Mouse (Mus musculus) testis, adult 10 weeks (tissue): ENCODE data around the gene Itga5. TPM values are rescaled to one million over a fixed set of nuclear protein-coding genes. Genes with fewer than 3 reads are reported as not detected.

Experiments
- polyA plus RNA-seq: library from polyadenylated mRNA; stranded (reverse); fragments of 350-450 nt; fragmentation: Illumina TruSeq; extraction: RNeasy Lipid Tissue Mini Kit (QIAGEN cat#74804); gene quantifications from one replicate; pipeline ENCODE4 v1.2.3, GENCODE M21; 2014; ENCODE audit warnings: low read depth, low replicate concordance

The Itga5 gene
- polyA plus RNA-seq, result not detected

GRCm38 (mm10) chr15:103366376-103367149 is at the start of gene Itga5:
TSS of gene Itga5 (minus strand) at chr15:103366763.

GRCm38 (mm10) chr15:103339961-103340337 is 26.6 kb downstream of the Itga5 start, which contains the start of gene Zfp385a:
TSS of gene Zfp385a (minus strand) at chr15:103340093.

DNA sequence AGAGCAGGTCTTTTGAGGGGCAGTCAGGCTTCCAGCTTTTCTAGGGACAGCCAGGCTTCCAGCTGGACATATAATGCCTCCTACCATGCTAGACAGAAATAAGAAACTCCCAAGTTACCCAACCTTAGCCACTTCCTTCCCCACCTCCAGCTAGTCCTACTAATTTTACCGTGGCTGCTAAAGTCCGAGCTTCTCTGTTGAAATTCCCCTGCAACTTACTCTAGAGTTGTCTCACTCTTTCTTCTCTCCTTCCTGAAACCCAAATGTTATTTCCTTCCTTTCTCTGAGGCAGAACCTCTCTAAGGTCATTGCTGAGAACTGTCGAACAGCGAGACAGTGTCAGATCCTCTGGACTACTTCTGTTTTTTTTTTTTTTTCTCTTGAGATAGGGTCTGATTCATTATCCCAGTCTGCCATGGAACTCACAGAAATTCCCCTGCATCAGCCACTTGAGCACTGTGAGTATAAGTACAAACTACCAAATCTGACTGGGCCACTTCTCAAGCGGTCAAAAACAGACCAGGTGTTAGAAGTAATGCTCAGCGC is 56.1 kb downstream of the Itga5 start, which contains the start of gene Gpr84:
Gpr84 (minus strand) TSS at position 248 of the 546 bp plus-strand sequence.

Other genes starting within 250 kb of the Itga5 start
- gene Smug1, start 199.7 kb downstream of the Itga5 start, polyA plus RNA-seq, result 2.7 TPM
- gene Cbx5, start 126.9 kb downstream of the Itga5 start, polyA plus RNA-seq, result 103 TPM
- 109 TPM for gene Hnrnpa1, start 126.3 kb downstream of the Itga5 start, polyA plus RNA-seq
- 0.77 TPM for gene Nfe2, start 108.4 kb downstream of the Itga5 start, polyA plus RNA-seq
- 37.7 TPM for gene Copz1, start 94.0 kb downstream of the Itga5 start, polyA plus RNA-seq
- not detected for gene Gpr84, start 56.2 kb downstream of the Itga5 start, polyA plus RNA-seq
- 0.67 TPM for gene Zfp385a, start 26.7 kb downstream of the Itga5 start, polyA plus RNA-seq
- 668 TPM for gene Gtsf1, start 63.7 kb upstream of the Itga5 start, polyA plus RNA-seq
- 396 TPM for gene Gtsf2, start 81.7 kb upstream of the Itga5 start, polyA plus RNA-seq
- gene Nckap1l, start 87.0 kb upstream of the Itga5 start, polyA plus RNA-seq, result 87.4 TPM
- 1.4 TPM for gene Pde1b, start 136.3 kb upstream of the Itga5 start, polyA plus RNA-seq
- not detected for gene Ppp1r1a, start 171.2 kb upstream of the Itga5 start, polyA plus RNA-seq
- gene Glycam1, start 198.3 kb upstream of the Itga5 start, polyA plus RNA-seq, result not detected